Mouse (Mus musculus) small intestine, adult 2 months (tissue): ENCODE data around the gene Eva1c. TPM values are rescaled to one million over a fixed set of nuclear protein-coding genes. Genes with fewer than 3 reads are reported as not detected.

Source experiments
- H3K27ac ChIP-seq: fragments of 200-500 bp; 2 replicates; pipeline ENCODE4 v1.5.1; 2012; ENCODE audit warnings: low read depth, low read length, control low read depth, inconsistent platforms; ENCODE audit not compliant: insufficient read depth
- H3K27me3 ChIP-seq: fragments of 200-500 bp; 2 replicates; pipeline ENCODE4 v1.6.1; 2012; ENCODE audit warnings: mild to moderate bottlenecking, moderate library complexity, low read length, inconsistent platforms; ENCODE audit not compliant: control insufficient read depth, insufficient read depth
- H3K36me3 ChIP-seq: fragments of 200-500 bp; 2 replicates; pipeline ENCODE4 v1.6.1; 2012; ENCODE audit warnings: mild to moderate bottlenecking, low read length, control low read depth, inconsistent platforms; ENCODE audit not compliant: control insufficient read depth, insufficient read depth
- H3K4me1 ChIP-seq: fragments of 200-500 bp; 2 replicates; pipeline ENCODE4 v1.6.1; 2012; ENCODE audit warnings: low read length, inconsistent platforms, mixed read lengths; ENCODE audit not compliant: control insufficient read depth, insufficient read depth, insufficient read length
- H3K4me3 ChIP-seq: fragments of 200-500 bp; 2 replicates; pipeline ENCODE4 v1.5.1; 2012; ENCODE audit warnings: low read depth, mild to moderate bottlenecking, control low read depth, inconsistent platforms, low read length, moderate library complexity
- CTCF ChIP-seq: fragments of 200-500 bp; IDR thresholded peaks from 2 replicates; pipeline ENCODE4 v1.5.1; 2012; ENCODE audit warnings: low read depth, mild to moderate bottlenecking, control low read depth, inconsistent platforms, low read length, moderate library complexity, mixed read lengths; ENCODE audit not compliant: insufficient replicate concordance, insufficient read length; ENCODE audit errors: extremely low read depth
- POLR2A ChIP-seq: fragments of 200-500 bp; IDR thresholded peaks from 2 replicates; pipeline ENCODE4 v1.6.1; 2012; ENCODE audit warnings: low read depth, mild to moderate bottlenecking, control low read depth, inconsistent platforms, low read length, moderate library complexity
- WGBS: fragments of 180-500 bp; shearing (Covaris S2); methylation state at CpG from one replicate; pipeline ENCODE4 v1.1.7; 2018; 5-methylcytosine and 5-hydroxymethylcytosine counted together
- polyA plus RNA-seq: library from polyadenylated mRNA; depleted of rRNA; stranded (reverse); fragments of >200 nt; gene quantifications from 2 replicates; pipeline ENCODE4 v1.2.3, GENCODE M21; 2012

Gene Eva1c
- polyA plus RNA-seq, 1 experiment = 0.19 TPM

DNA sequence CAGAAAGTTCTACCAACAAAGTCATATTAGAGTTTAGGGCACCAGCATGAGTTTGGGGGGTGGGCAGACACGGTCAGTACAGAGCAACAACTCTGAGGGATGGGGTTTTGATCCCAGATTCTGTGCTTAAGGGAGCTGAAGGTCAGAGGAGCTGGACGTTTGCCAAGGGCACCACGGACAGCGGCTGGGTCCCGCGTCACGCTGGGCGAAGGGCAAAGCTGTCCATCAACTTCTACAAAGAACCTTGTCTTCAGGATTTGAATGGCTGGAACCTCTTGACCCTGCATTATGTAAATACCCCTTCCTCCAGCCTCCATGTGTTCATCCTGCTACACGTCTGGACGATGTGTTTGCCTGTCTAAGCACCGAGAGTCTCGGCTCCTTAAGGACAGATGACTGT is 73.0 kb downstream of the Eva1c start:
- 29% methylated on average over 12 of the region's 12 CpGs for WGBS
- Histone ChIP-seq H3K4me1 (no peaks in the 10 kb centered on the region), H3K36me3 (no peaks in the 10 kb centered on the region), H3K27ac (no peak overlapping the region), H3K27me3 (no peaks in the 10 kb centered on the region), H3K4me3 (no peak overlapping the region)
- TF ChIP-seq POLR2A = no peak
- no peak for TF ChIP-seq CTCF

GRCm38 (mm10) chr16:90901364-90901763 is 74.8 kb downstream of the Eva1c start:
- TF ChIP-seq CTCF = no peak
- no peak overlapping the region for H3K4me3 ChIP-seq

GRCm38 (mm10) chr16:90903300-90903699 is 76.8 kb downstream of the Eva1c start:
- Histone ChIP-seq H3K27me3 (no peaks in the 10 kb centered on the region), H3K36me3 (no peaks in the 10 kb centered on the region), H3K4me3 (no peak overlapping the region), H3K27ac (no peak overlapping the region), H3K4me1 (no peaks in the 10 kb centered on the region)
- TF ChIP-seq CTCF (no peak), POLR2A (no peak)
- WGBS = 49% methylated on average over 5 of the region's 5 CpGs

More at GRCm38 (mm10) chr16:90901364-90901763, 74.8 kb downstream of the Eva1c start:
- Histone ChIP-seq H3K27me3 (no peaks in the 10 kb centered on the region), H3K27ac (no peak overlapping the region), H3K4me1 (no peaks in the 10 kb centered on the region), H3K36me3 (no peaks in the 10 kb centered on the region)
- WGBS = 56% methylated on average over 4 of the region's 4 CpGs

GRCm38 (mm10) chr16:90907250-90907649 is 80.7 kb downstream of the Eva1c start:
- Histone ChIP-seq H3K36me3 (no peaks in the 10 kb centered on the region), H3K4me1 (no peaks in the 10 kb centered on the region), H3K27me3 (no peaks in the 10 kb centered on the region), H3K4me3 (no peak overlapping the region), H3K27ac (no peak overlapping the region)
- TF ChIP-seq CTCF = no peak
- TF ChIP-seq POLR2A = no peak
- WGBS = 62% methylated on average over 7 of the region's 7 CpGs

DNA sequence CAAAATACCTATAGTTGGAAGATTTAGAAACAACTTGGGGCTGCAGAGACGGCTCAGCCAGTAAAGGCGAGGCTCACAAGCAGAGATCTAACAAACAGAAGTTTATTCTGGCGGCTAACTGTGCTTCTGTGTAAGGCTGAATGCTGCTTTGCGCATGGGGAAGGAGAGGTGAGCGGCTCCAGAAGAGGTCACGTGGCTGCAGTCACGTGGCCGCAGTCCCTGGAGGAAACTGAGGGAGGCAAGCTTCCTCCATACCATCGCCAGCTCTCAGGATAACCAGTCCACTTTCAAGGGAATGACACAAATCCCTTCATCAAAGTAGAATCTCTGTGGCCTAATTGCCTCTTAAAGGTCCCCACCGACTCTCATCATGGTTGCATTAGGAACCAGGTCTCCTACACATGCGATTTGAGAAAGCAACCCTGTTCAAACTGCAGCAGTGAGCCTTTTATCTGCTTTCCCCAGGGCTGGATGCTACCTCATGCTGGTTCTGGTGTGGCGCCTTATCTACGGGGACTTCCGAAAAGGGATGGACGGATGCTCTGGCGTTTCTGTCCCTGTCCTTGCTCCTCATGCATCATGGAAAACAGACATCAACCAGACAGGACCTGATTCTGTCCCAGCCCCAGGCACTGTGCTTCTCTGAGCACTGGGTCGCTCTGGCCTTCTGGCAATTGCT is 84.5 kb downstream of the Eva1c start:
- no peaks in the 10 kb centered on the region for H3K36me3 ChIP-seq
- TF ChIP-seq POLR2A = no peak
- no peak for TF ChIP-seq CTCF

GRCm38 (mm10) chr16:90911766-90912165 is 85.2 kb downstream of the Eva1c start:
- no peak overlapping the region for H3K4me3 ChIP-seq
- H3K4me1 ChIP-seq = no peaks in the 10 kb centered on the region
- H3K36me3 ChIP-seq = no peaks in the 10 kb centered on the region
- H3K27me3 ChIP-seq = no peaks in the 10 kb centered on the region
- TF ChIP-seq CTCF = no peak
- no peak for TF ChIP-seq POLR2A
- no peak overlapping the region for H3K27ac ChIP-seq
- WGBS = 85% methylated on average over 13 of the region's 13 CpGs

More for the DNA sequence above, 84.5 kb downstream of the Eva1c start:
- Histone ChIP-seq H3K4me3 (no peak overlapping the region), H3K27ac (no peak overlapping the region), H3K27me3 (no peaks in the 10 kb centered on the region), H3K4me1 (no peaks in the 10 kb centered on the region)
- WGBS = 78% methylated on average over 17 of the region's 17 CpGs

- 20% methylated on average over 12 of the region's 12 CpGs for WGBS
Observed at GRCm38 (mm10) chr16:90916040-90916481, 89.5 kb downstream of the Eva1c start.

More at GRCm38 (mm10) chr16:90916040-90916481, 89.5 kb downstream of the Eva1c start:
- Histone ChIP-seq H3K27ac (no peak overlapping the region), H3K27me3 (no peaks in the 10 kb centered on the region), H3K4me1 (no peaks in the 10 kb centered on the region), H3K36me3 (no peaks in the 10 kb centered on the region), H3K4me3 (no peak overlapping the region)
- TF ChIP-seq POLR2A (no peak), CTCF (no peak)
